Mouse (Mus musculus): ENCODE results near the gene Gm20388. TPM values are rescaled to one million over a fixed set of nuclear protein-coding genes. Genes with fewer than 3 reads are reported as not detected.

Gene Gm20388
- total and polyA plus RNA-seq, 2 experiments from 2014 or later: 17.3 TPM; not detected in 1

- WGBS: 72% methylated on average over 17 of the region's 17 CpGs
- Histone ChIP-seq H3K4me3 (ENCODE audit: low read depth, low read length) (no peak overlapping the region), H3K36me3 (replicated peaks; ENCODE audit: control insufficient read depth, insufficient read depth, low read length) (peaks cover 28% of the 10 kb centered on the region), H3K27ac (ENCODE audit: low read depth) (no peak overlapping the region), H3K9me3 (replicated peaks; ENCODE audit: control insufficient read depth, low read length) (no peaks in the 10 kb centered on the region), H3K4me2 (ENCODE audit: low read depth, low read length) (no peak overlapping the region), H3K4me1 (ENCODE audit: control insufficient read depth, insufficient read depth) (peaks cover 16% of the 10 kb centered on the region), H3K9ac (replicated peaks; ENCODE audit: low read depth, low read length) (no peak overlapping the region), H3K27me3 (ENCODE audit: control insufficient read depth, insufficient read depth, low read length) (no peaks in the 10 kb centered on the region)
- ATAC-seq (ENCODE audit: insufficient read depth, low read depth) (no peak), DNase-seq (ENCODE audit: low spot score) (no peak)
- no peak for TF ChIP-seq CTCF (IDR thresholded peaks at IDR 0.05; ENCODE audit: low read depth)
- TF ChIP-seq EP300 (IDR thresholded peaks at IDR 0.05; ENCODE audit: low read depth): no peak
Measured at GRCm38 (mm10) chr8:121971488-121972058, 2060.9 kb downstream of the Gm20388 start.

GRCm38 (mm10) chr8:121973906-121974305, 2063.3 kb downstream of the Gm20388 start:
- ATAC-seq (ENCODE audit: insufficient read depth, low read depth): no peak
- Histone ChIP-seq H3K4me3 (ENCODE audit: low read depth, low read length) (no peak overlapping the region), H3K9ac (replicated peaks; ENCODE audit: low read depth, low read length) (no peak overlapping the region), H3K4me2 (ENCODE audit: low read depth, low read length) (no peak overlapping the region), H3K27me3 (ENCODE audit: control insufficient read depth, insufficient read depth, low read length) (no peaks in the 10 kb centered on the region), H3K9me3 (replicated peaks; ENCODE audit: control insufficient read depth, low read length) (no peaks in the 10 kb centered on the region), H3K36me3 (replicated peaks; ENCODE audit: control insufficient read depth, insufficient read depth, low read length) (peaks cover 35% of the 10 kb centered on the region), H3K4me1 (ENCODE audit: control insufficient read depth, insufficient read depth) (no peaks in the 10 kb centered on the region; the same call in 1 of the 2 replicates), H3K27ac (ENCODE audit: low read depth) (no peak overlapping the region)
- no peak for DNase-seq (ENCODE audit: low spot score)
- WGBS: 89% methylated on average over 28 of the region's 28 CpGs
- TF ChIP-seq CTCF (IDR thresholded peaks at IDR 0.05; ENCODE audit: low read depth) (no peak), EP300 (IDR thresholded peaks at IDR 0.05; ENCODE audit: low read depth) (no peak)

GRCm38 (mm10) chr8:121977819-121978590, 2067.4 kb downstream of the Gm20388 start:
- H3K9me3 ChIP-seq (replicated peaks; ENCODE audit: control insufficient read depth, low read length): no peaks in the 10 kb centered on the region
- H3K36me3 ChIP-seq (replicated peaks; ENCODE audit: control insufficient read depth, insufficient read depth, low read length): peaks cover 55% of the 10 kb centered on the region
- ATAC-seq (ENCODE audit: insufficient read depth, low read depth): peak; percentile 66
- no peak overlapping the region for H3K27ac ChIP-seq (ENCODE audit: low read depth)
- H3K4me3 ChIP-seq (ENCODE audit: low read depth, low read length): no peak overlapping the region
- no peaks in the 10 kb centered on the region for H3K27me3 ChIP-seq (ENCODE audit: control insufficient read depth, insufficient read depth, low read length)
- WGBS: 64% methylated on average over 8 of the region's 8 CpGs
- no peak overlapping the region for H3K9ac ChIP-seq (replicated peaks; ENCODE audit: low read depth, low read length)
- TF ChIP-seq CTCF (IDR thresholded peaks at IDR 0.05; ENCODE audit: low read depth) (peak; percentile 92), EP300 (IDR thresholded peaks at IDR 0.05; ENCODE audit: low read depth) (no peak)
- no peaks in the 10 kb centered on the region for H3K4me1 ChIP-seq (ENCODE audit: control insufficient read depth, insufficient read depth)
- peak; percentile 87 for DNase-seq (ENCODE audit: low spot score)
- H3K4me2 ChIP-seq (ENCODE audit: low read depth, low read length): no peak overlapping the region

GRCm38 (mm10) chr8:121978670-121979069, 2068.0 kb downstream of the Gm20388 start:
- Histone ChIP-seq H3K9ac (replicated peaks; ENCODE audit: low read depth, low read length) (no peak overlapping the region), H3K9me3 (replicated peaks; ENCODE audit: control insufficient read depth, low read length) (no peaks in the 10 kb centered on the region), H3K4me1 (ENCODE audit: control insufficient read depth, insufficient read depth) (no peaks in the 10 kb centered on the region), H3K27me3 (ENCODE audit: control insufficient read depth, insufficient read depth, low read length) (no peaks in the 10 kb centered on the region), H3K4me3 (ENCODE audit: low read depth, low read length) (no peak overlapping the region), H3K4me2 (ENCODE audit: low read depth, low read length) (no peak overlapping the region), H3K36me3 (replicated peaks; ENCODE audit: control insufficient read depth, insufficient read depth, low read length) (peaks cover 61% of the 10 kb centered on the region), H3K27ac (ENCODE audit: low read depth) (no peak overlapping the region)
- TF ChIP-seq CTCF (IDR thresholded peaks at IDR 0.05; ENCODE audit: low read depth) (no peak), EP300 (IDR thresholded peaks at IDR 0.05; ENCODE audit: low read depth) (no peak)
- 92% methylated on average over 13 of the region's 13 CpGs for WGBS
- no peak for DNase-seq (ENCODE audit: low spot score)
- no peak for ATAC-seq (ENCODE audit: insufficient read depth, low read depth)

GRCm38 (mm10) chr8:121980792-121981519, 2070.3 kb downstream of the Gm20388 start:
- Histone ChIP-seq H3K4me1 (ENCODE audit: control insufficient read depth, insufficient read depth) (no peaks in the 10 kb centered on the region), H3K9me3 (replicated peaks; ENCODE audit: control insufficient read depth, low read length) (no peaks in the 10 kb centered on the region), H3K4me2 (ENCODE audit: low read depth, low read length) (no peak overlapping the region), H3K27ac (ENCODE audit: low read depth) (no peak overlapping the region), H3K9ac (replicated peaks; ENCODE audit: low read depth, low read length) (no peak overlapping the region), H3K36me3 (replicated peaks; ENCODE audit: control insufficient read depth, insufficient read depth, low read length) (peaks cover 49% of the 10 kb centered on the region), H3K27me3 (ENCODE audit: control insufficient read depth, insufficient read depth, low read length) (no peaks in the 10 kb centered on the region), H3K4me3 (ENCODE audit: low read depth, low read length) (no peak overlapping the region)
- TF ChIP-seq EP300 (IDR thresholded peaks at IDR 0.05; ENCODE audit: low read depth) (no peak), CTCF (IDR thresholded peaks at IDR 0.05; ENCODE audit: low read depth) (no peak)
- no peak for ATAC-seq (ENCODE audit: insufficient read depth, low read depth)
- DNase-seq (ENCODE audit: low spot score): no peak
- WGBS: 74% methylated on average over 11 of the region's 11 CpGs
